ENCODE assay signal across 8 mouse cellular contexts in the genomic region with DNA sequence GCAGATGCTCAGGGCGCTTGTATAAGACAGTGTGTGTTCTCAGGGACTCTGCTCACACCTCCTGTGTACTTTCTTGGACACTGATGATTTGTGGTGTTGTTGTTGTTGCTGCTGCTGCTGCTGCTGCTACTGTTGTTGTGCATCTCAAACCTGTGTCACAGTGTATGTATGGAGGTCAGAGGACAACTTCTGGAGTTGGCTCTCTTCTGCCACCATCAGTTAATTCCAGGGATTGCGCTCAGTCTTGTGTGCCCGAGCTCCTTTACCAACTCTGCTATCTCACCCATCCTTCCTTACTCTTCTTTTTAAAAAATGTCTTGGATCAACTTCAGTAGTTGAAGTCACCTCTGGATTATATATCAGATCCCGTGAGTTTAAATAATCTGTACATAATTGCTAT. TPM values are rescaled to one million over a fixed set of nuclear protein-coding genes. Genes with fewer than 3 reads are reported as not detected.
DNase-seq lines count a peak whose midpoint lies in the region; ATAC-seq lines count a peak whose summit lies in the region.

No protein-coding gene starts in this region.

- peak; percentile 27 to 70 for DNase-seq in kidney, adult 8-10 months
- no peak for DNase-seq in kidney, adult 11 months
- peak; percentile 74 for DNase-seq in adrenal gland, postnatal 10 days
- DNase-seq in embryo, embryonic 10.5 days (ENCODE audit: low spot score) = peak; percentile 76
- peak; percentile 69 for DNase-seq in kidney, adult 9 months
- no peak for DNase-seq in Muller cell, postnatal 12 days (ENCODE audit: inconsistent ontology term)

- peak; percentile 88 for ATAC-seq in CD4-positive, CD25-positive, alpha-beta regulatory T cell, adult 4 months
- peak; percentile 69; the same call in 1 of the 2 replicates for ATAC-seq in monocyte, adult 5-6 weeks (replicated peaks; ENCODE audit: insufficient number of reproducible peaks, low FRiP score, low TSS enrichment, poor library complexity, severe bottlenecking)

RNA-seq across cellular contexts. Expression of gene Sccpdh, which starts 43.7 kb away (rescaled TPM):
- 10 to 100 TPM; 10.1 to 16.1 TPM for polyA plus RNA-seq in CD4-positive, CD25-positive, alpha-beta regulatory T cell, adult 4 months (2017; shearing (Covaris generic))
- 10 to 100 TPM; 29.9 to 36.9 TPM for total RNA-seq in adrenal gland, postnatal 10 days (2021)
- total RNA-seq in monocyte, adult 5-6 weeks (2017) = 10.1 to 18.2 TPM (median 15.0 TPM) in 3 replicates

Comparison
In these comparisons a context has a peak if more than half of its experiments do, and no peak if none do; other contexts are left out.
1. DNase-seq: peak in kidney, adult 8-10 months (2 of 2), adrenal gland, postnatal 10 days (single experiment), embryo, embryonic 10.5 days (single experiment) and kidney, adult 9 months (single experiment); none in kidney, adult 11 months (single experiment) and Muller cell, postnatal 12 days (single experiment).